Mouse (Mus musculus): ENCODE data around the gene Cdk17.
"Not testable (repeated sequence)": the region's sequence is repeated elsewhere in the genome, so short reads cannot be mapped to it uniquely, and the experiment has no call there.

Gene Cdk17

GRCm38 (mm10) chr10:93142600-93143284, 17.9 kb upstream of the Cdk17 start:
- no peak for DNase-seq (ENCODE audit: low read depth, low spot score)

DNA sequence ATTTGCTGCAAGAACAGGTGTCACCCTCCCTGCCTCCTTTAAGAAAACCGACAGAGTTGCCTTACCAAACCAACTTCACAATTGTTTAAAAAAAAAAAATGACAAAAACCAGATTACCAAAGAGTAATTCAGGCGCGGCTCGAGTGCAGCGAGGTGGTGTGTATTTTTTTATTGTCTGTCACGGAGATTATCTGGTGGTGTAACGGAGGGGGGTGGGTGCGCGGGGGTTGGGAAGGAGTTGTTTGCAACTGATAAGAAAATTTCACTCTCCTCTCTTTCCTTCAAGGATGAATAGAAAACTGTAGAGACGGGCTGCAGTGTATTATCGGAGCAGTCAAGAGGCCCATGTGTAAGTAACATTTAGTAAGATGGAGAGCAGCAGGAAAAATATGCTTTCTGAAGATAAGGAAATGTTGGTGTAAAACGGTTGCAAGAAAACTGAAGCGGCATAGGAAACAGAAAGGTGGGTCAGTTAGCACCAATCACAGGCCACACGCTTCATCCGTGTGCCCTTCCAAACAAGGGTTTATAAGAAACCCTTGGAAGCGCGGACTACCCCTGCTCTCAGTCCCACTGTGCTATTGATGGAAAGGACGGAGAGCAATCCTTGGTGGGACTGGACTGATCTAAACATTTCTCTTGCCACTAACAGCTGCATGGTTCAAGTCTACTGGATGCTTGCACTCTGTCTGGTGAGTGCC, 17.2 kb upstream of the Cdk17 start:
- no peak for DNase-seq (ENCODE audit: low read depth, low spot score)

- DNase-seq (ENCODE audit: low read depth, low spot score) = no peak
Measured at GRCm38 (mm10) chr10:93143986-93144314, 16.7 kb upstream of the Cdk17 start.

DNA sequence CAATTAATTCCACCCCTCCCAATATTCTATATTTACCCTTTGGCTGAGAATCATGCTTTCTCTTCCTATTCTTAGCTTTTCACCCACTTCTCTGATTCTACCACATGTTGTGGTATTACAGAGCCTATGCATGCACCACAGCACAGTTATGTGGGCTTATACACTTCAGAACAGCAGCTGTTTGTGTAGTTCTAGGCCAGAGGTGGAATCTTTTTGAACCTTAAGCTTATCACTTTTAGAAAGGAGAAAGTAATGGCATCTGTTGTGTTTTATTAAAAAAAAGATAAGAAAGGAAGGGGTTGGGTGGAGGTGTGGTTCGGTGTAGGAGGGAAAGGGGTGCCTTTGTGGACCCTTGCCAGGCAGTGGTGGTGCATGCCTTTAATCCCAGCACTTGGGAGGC, 16.1 kb upstream of the Cdk17 start:
- DNase-seq (ENCODE audit: low read depth, low spot score) = no peak

GRCm38 (mm10) chr10:93145088-93145487, 15.6 kb upstream of the Cdk17 start:
- DNase-seq (ENCODE audit: low read depth, low spot score) = no peak

GRCm38 (mm10) chr10:93146601-93147000, 14.1 kb upstream of the Cdk17 start:
- no peak for DNase-seq (ENCODE audit: low read depth, low spot score)

GRCm38 (mm10) chr10:93147691-93148090, 13.0 kb upstream of the Cdk17 start:
- no peak for DNase-seq (ENCODE audit: low read depth, low spot score)

- DNase-seq (ENCODE audit: low read depth, low spot score) = no peak
Measured at GRCm38 (mm10) chr10:93149597-93149996, 11.1 kb upstream of the Cdk17 start.

DNA sequence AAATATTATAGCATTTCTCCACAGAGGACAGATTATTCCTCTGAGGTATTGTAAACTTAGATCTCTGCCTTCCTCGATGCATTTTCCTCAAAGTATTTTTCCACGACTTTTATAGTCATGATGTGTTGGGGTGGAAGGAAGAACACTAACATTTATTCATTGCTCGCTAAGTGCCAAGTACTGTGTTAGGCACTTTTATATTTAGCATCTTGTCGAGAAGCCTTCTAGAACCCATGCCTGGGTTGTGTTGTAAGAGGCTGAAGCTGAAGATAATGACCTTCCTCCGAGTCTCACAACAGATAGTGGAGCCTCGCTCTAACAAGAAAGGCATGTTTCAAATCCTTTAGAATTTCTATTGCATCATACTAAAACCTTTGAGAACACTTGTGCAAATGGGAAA, 8.9 kb upstream of the Cdk17 start:
- no peak for DNase-seq (ENCODE audit: low read depth, low spot score)

- DNase-seq (ENCODE audit: low read depth, low spot score) = no peak
Measured at GRCm38 (mm10) chr10:93152698-93153097, 8.0 kb upstream of the Cdk17 start.

DNA sequence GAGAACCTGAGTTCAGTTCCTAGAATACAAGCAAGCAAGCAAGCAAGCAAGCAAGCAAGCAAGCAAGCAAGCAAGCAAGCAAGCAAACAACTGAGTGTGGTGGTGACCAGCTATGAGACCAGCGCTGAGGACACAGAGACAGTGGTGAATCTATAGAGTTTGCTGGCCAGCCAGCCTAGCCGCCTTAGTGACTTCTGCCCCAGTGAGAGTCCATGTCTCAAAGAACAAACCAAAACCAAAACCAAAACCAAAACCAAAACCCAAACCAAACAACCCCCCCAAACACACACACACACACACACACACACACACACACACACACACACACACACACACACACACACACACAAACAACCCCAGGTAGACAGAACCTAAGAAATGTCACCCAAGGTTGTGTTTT, 7.3 kb upstream of the Cdk17 start:
- not testable (repeated sequence) for DNase-seq (ENCODE audit: low read depth, low spot score)

GRCm38 (mm10) chr10:93159651-93160496, 801 bp upstream of the Cdk17 start:
- DNase-seq (ENCODE audit: low read depth, low spot score) = no peak

DNA sequence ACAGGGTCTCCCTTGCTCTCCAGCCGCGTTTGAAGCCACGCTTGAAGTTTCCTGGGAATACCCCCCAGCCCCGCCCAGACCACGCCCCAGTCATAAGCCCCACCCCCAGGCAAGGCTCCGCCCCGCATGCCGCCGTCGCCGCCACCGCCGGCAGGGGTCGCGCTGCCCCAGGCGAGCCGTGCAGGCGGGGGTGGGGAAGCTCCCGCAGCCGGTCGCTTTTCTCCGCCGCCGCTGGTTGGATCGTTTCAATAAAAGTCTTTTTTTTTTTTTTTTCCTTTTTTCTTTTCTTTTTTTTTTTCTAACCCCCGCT, 223 bp upstream of the Cdk17 start:
- peak; percentile 68 for DNase-seq (ENCODE audit: low read depth, low spot score)

GRCm38 (mm10) chr10:93161511-93162275, 1.0 kb downstream of the Cdk17 start:
- DNase-seq (ENCODE audit: low read depth, low spot score) = peak; percentile 46

- DNase-seq (ENCODE audit: low read depth, low spot score) = no peak
Measured at GRCm38 (mm10) chr10:93162276-93162971, 1.7 kb downstream of the Cdk17 start.

DNA sequence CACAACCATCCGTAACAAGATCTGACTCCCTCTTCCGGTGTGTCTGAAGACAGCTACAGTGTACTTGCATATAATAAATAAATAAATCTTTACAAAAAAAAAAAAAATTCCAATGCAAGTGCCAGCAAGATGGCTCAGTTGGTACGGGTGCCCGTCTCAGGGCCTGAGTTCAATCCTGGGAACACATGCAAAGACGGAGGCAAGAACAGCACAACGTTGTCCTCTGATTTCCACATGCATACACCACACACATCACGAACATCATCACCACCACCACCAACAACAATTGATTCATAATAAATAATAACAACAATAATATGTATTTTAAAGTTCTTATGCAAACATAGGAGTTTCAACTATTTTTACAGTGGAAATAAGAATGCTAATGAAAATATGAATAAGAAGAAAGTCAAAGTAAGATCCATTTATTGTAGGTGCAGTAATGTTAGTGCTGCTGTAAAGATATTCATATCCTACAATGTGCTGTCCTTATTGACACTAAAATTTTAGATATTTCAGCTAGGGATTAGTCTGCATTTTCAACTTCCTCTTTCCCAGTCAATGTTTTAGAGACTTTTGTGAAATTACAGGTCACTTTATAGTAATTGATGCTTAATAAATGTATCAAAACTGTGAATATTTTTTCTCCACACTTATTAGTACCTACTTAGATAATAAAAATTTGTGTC, 2.4 kb downstream of the Cdk17 start:
- DNase-seq (ENCODE audit: low read depth, low spot score) = no peak

DNA sequence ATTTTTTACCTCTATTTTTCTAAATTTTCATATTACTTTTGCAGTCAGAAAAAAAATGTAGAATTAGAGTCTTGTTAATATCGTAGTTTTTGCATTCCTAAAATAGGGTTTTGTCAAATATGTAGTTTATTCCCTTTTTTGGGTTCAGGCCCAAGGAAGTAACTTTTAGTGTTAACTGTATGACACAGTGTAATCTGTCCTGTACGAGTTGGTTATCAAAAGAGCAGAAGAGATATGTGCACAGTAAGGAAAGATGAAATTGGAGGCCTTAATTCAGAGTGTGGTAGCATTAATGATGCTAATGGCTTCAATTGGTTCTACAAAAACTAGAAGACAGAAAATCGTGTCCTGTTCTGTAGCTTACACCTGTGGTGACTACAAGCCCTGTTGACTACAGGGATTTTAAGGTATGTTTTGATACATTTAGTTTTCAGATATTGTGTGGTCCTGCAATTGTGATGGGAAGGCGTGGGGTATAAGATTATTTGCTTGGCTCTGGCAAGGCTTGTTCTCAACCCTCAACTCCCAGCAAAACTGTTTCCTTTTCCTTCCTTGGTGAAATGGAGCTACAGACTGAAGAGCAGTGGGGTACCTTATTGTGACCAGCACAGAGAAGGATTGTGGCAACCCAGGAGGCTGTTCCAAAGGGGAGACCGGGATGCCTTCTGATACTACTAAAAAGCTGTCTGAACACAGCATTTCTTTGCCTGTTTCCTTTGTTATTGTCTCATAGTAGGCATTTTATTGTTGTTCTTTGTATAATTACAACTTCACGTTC, 3.2 kb downstream of the Cdk17 start:
- no peak for DNase-seq (ENCODE audit: low read depth, low spot score)

GRCm38 (mm10) chr10:93165416-93166381, 5.0 kb downstream of the Cdk17 start:
- peak; percentile 83 for DNase-seq (ENCODE audit: low read depth, low spot score)

DNA sequence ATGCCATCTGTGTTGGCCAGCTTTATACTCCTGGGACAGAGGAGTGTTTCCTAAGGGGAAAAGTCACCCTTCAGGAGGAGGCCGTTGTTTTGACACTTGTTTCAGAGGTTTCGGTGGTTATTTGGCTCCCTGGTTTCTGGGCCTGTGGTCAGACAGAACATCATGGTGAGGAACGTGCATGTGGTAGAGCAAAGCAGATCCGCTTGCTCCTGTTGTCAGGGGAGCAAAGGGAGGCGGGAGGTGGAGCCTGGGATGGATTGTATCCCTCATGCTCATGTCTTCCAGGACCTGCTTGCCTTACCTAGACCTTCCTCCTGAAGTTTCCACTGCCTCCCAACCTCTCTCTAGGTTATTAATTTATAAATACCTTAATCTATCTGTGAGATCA, 5.7 kb downstream of the Cdk17 start:
- peak; percentile 71 for DNase-seq (ENCODE audit: low read depth, low spot score)

Measured in ES-CJ7 (cell line).